Mouse (Mus musculus) erythroblast, embryonic 14.5 days (primary cell): ENCODE results near the gene Grm4.

Experiments used
- GATA1 ChIP-seq: IDR thresholded peaks from 2 replicates; pipeline ENCODE4 v1.6.1; 2012; ENCODE audit warnings: low read length, inconsistent platforms, mixed read lengths
- TAL1 ChIP-seq: IDR thresholded peaks from 3 replicates; pipeline ENCODE4 v1.6.1; 2012; ENCODE audit warnings: low read length, inconsistent platforms, mixed read lengths

DNA sequence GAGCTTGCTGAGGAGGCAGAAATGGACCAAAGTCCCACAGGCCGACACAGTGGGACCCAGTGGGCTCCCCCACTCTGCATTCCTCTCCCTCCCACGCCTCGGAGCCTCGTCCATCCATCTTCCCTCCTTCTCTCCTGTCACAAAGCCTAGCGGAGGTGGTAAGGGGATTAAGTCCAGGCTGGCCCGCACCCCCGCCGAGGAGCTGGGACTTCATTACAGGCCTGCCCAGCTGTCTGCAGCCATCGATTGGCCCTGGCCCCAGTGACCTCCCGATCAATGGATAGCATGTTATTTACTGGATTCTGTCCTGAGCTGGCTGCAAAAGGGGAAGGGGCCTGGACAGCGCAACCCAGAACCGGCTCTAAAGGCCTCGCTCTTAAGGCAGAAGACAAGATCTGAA is 120.0 kb downstream of the Grm4 start:
- TF ChIP-seq GATA1 (no peak), TAL1 (no peak)
